Mouse (Mus musculus): ENCODE measurements around the gene Clec3a.

Clec3a gene

DNA sequence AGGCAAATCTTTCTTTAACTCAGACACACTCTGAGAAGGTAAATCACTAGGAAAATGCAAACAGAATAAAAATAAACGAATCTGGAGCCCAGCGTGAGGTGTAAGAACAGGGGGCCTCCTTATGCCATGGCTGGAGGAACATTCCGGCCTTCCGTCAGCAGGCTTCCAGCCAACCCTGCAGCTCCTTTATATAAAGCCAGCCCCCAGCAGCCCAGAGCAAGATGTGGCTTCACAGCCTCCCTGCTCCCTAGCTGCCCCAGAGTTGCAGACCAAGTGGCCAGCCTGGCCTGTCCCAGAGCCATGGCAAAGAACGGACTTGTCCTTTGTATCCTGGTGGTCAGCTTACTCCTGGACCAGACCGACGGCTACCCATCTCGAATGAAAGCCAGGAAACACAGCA lies at the start of gene Clec3a:
TSS of gene Clec3a (plus strand) at position 301 of the 400 bp plus-strand sequence.
- no peak for DNase-seq

DNA sequence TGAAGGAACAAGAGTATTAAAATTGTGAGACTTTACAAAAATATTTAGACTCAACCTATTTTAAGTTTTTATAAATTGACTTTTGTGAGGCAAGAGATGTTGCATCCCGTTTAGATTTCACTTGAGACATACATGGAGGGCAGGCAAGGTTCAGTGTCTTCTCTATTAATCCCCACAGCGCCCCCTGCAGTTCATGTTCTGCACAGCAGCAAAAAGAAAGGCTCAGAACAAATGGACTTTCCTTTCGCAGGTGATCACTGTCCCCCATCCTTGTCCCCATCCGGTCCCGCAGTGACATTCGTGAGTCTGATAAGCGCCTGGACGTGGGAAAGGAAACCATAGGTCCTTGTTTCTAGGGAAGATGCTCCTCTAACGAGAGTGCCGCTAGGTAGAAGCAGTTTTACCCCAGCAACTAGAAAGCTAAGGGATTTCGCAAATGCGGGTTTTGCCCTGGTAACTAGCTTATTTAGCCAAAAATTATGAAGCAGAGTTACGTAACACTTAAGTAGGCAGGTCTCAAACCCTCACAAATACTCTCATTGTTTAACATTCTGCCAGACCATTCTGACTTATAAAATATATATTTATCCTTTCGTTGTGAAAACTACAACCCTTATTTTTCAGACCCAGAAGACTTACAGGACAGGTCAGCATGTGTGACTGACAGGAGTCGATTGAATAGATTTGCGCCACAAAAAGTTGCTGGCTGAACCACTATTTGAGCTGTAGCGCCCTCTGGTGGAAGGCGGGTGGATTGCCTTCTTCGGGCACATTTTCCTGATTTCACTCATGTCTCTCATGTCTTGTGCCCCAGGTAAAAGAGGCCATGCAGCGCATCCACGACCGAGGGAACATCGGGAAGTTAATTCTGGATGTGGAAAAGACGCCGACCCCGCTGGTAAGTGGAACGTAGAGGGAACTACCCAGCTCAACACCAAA lies 48.6 kb upstream of the Clec3a start:
- peak; percentile 82 for DNase-seq

DNA sequence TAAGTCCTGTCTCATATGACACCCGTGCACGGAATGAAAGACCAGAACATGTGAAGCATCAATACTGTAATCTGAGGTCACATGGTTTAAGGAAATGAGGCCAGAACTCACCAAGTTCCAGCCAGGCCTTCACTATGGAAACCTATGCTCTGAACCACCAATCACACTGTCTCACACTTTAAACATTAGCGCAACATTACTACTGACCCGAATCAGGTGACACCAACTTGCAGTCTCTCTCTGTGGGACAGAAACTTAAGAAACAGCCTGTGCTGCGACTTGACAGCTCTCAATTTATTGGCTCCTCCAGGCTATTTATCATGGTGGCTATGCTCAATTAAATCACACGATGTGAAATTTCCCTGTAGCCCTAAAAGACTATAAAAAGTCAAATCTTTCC lies 43.5 kb upstream of the Clec3a start:
- no peak for DNase-seq

DNA sequence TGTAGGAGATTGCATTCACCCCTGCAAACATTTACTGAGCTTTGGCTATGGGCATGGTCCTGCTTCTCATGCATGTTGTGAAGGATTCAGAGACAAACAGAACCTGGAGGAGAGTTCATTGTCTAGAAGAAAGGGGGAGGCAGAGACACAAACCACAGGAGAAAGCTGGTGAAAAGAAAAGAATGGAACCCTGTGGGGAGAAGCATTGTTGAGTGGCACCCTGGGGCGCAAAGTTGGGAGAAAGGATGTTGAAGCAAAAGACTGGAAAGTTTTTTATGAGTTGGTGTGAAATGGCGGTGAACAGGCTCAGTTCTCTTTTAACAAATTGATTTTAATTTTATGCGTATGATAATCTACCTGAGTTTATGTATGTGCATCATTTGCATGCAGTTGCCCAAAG lies 33.7 kb upstream of the Clec3a start:
- no peak for DNase-seq

DNA sequence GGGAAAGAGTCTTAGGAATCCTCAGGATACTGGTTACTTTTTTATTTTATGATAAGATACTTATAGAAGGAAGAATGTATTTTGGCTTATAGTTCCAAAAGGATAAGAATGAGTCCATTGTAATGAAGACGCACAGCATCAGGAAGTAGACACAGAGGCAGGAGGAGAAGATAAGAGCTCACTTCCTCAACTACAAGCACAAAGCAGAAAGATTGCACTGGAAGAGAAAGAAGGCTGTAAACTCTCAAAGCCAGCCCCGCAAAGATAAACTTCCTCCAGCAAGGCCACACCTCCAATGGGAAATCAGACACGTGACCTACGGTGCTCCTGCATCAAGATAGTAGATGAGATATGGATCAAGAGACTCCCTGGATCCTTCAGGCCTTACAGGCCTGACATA lies 30.4 kb upstream of the Clec3a start:
- no peak for DNase-seq

DNA sequence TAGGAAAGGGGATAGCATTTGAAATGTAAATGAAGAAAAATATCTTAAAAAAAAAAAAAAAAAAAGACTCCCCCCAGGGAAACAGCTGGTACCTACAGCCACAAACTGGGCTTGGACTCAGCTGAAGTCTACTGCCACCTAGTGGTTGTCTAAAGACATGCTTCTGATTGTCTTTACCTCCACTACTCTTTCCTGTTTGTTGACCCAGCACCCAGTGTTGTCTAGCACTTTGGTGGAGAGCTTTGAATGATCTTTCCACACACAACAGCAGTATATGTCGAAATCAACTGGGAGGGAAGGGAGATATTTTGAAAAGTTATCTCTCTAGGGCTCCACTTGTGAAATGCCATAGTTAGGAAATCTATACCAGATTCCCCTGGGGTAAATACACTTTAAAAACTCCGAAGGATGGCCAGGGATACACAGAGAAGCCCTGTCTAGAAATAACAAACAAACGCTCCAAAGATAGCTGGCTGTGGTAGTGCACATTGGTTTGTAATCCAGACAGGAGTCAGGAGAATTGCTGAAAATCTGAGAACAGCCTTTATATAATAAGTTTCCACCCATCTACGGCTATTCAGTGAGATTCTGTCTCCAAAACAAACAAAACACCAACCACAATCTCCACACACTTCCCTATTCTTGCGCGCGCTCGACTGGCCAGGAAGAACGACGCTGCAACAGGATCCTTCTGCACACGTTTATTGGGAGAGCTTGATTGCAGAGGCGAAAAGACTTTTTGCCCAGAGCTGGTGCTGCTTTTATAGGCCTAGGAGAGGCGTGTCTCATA lies 27.2 kb upstream of the Clec3a start:
- DNase-seq = no peak

DNA sequence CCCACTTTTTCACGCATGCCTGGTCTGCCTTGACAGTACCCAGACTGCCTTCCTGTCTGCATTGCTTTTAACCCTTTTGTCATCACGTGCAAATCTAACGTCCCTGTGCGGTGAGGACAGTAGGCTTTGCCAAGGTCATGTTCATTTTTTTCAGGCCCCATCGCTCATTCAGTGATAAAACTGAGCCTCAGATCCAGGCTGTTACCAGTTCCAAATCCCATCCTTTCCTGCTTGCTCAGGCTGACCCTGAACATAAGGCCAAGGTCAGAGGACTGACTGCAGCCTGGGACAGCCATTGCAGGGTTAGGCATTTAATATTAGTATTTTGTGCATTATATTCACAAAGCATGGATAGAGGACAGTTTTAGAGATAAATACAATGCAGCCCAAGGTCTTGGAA lies 19.6 kb upstream of the Clec3a start:
- no peak for DNase-seq

DNA sequence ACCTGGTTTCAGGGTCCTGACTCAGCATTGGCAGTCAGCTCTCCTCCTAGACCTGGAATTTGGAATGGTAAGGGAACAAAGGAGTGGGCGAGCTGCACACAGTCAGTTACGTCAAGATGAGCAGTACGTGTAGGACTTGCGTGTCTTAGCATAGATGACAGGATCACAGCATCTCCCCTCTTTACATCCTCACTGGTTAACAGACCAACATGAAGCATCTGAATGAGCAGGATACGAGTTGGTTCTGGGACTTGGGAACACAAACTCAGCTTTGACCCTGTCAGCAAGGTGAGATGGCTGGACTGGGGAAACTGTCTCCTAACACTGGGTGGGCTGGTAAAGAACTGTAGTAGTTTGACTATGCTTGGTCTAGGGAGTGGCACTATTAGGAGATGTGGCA lies 18.6 kb upstream of the Clec3a start:
- DNase-seq = no peak

DNA sequence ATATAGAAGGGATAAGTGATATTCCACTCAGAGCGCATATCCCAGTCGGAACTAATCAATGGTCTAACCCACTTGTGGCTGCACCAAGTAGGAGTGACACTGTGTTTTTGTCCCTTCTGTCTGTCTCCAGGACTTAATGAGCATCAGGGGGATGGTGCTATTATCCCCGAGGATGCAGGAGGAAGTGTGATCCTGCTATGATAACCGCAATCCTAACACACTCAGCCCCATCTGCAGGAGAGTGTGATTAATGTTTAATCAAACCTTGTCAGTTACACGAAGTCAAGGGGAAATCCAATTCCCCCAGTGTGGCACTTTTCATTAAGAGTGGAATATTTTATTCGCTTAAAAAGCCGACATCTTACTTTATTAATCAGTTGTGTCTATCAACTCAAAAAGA lies 16.2 kb upstream of the Clec3a start:
- DNase-seq = no peak

DNA sequence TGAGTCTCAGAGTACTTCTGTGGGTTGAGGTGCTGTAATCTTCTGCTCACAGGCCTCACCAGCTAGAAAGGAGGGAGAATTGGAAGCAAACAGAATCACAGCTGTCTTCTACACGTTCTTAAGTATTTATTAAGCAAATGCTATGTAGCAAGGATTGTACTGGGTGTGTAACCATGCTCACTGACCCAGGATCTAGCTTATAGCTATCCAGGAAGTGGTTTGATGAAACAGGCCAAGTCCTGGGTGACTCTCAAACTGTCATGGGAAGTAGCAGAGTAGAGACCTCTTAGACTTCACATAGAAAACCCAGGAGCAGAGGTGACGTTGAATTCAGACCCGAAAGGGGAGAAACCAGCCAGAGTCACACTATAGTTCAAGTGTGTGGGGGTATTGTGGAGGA lies 6.5 kb upstream of the Clec3a start:
- DNase-seq = no peak

DNA sequence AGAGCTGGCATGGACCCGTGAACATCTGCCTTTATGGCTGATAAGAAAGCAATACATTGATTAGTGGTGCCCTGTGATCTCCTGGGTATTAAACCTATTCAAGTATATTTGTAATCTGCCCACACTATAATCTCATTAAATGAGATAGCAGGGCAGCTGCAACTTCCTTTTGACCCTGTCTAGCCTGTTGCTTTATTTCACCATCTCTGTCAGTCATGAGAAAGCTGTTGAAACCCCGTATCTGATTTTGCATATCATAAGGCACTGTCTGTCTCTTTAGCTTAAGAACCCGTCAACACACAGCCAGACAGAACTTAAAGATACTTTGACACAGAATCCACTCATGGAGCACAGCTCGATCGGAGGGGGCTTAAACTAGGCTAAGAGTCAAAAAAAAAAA lies 600 bp downstream of the Clec3a start:
- no peak for DNase-seq

DNA sequence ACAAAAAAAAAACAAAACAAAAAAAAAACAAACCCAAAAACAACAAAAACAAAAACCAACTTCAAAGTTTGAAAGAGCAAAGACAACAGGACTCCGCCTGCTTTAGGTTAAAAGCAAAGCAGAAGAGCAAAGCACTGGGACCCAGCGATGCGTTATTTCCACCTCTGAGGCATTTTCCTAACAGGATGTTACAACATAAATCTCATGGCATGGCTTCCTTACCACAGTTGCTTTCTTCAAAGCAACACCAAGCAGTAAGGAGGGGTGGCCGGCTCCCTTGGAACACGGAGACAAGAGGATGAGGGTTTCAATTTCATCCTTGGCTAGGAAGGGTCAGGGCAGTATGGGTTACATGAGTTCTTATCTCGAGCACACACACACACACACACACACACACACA lies 1.0 kb downstream of the Clec3a start:
- DNase-seq = no peak

DNA sequence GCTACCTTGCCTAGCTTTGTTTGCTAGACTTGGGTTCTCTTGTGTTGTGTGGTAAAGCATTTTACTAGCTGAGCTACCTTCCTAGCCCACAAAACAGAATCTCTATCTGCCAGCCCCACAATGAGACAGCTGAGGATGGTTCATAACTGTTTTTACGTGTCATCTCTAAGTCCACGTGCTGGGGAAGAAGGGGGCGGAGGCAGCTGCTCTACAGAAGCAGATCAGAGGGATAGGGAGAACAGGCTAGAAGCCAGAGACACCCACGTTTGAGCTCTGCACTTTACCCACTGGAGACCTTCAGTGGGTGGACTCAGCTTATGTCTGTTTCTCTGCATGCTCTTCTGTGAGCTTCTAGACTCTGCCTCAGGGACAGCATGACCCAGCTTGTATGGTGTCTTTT lies 3.7 kb downstream of the Clec3a start:
- no peak for DNase-seq

DNA sequence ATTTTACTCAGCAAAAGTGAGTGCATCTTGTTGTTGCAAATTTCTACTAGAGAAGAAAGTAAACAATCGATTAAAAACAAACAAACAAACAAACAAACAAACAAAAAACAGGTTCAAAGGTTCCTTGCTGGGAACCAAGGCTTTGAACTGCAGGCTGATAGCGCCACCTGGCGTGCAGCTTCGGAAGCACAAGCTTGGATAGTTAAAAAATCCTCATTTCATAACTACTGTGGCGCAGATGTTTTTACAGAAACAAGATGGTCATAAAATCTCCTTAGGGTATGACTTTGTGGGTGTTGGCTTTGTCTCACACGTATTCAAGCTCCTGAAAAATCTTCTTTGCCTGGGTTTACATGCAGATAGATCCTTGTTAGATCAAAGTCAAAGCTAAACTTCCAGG lies 20.4 kb downstream of the Clec3a start:
- no peak for DNase-seq

DNA sequence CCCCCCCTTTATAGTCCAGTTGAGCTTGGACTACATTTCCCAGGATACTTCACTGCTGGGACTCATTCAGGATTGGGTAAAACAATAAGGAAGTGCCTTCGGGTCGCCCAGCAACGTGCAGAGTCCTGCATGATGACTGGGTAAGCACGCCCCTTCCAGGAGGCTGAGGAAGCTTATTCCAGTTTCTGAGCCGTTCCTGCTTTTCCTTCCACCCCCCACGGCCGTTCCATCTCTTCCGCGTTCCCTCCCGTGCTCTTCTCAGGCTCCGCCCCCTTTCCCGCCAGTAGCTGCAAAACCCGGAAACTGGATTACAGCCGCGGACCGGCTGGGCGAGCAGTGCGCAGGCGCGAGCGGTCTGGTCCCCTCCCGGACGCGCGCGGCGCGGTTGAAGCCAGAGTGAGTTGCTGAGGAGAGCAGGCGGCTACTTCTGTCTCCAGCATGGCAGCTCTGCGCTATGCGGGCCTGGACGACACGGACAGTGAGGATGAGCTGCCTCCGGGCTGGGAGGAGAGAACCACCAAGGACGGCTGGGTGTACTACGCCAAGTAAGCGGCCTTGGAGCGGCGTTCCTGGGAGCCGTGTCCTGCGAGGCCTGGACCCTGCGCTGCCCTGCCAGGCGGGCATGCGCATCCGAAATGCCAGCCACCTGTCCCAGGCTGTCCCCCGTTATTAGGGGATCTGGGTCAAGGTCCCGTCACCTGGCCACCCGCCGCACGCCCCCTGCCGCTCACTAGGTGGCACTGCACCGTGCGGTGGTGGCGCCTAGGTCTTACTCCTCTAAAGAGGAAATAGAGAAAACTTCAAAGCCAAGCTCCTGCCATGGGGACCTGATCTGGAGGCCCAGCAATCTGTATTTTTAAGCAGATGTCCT lies 21.7 kb downstream of the Clec3a start, which contains the start of gene Wwox:
TSS of gene Wwox (plus strand) at position 322 of the 871 bp plus-strand sequence.
- peak; percentile 99 for DNase-seq

DNA sequence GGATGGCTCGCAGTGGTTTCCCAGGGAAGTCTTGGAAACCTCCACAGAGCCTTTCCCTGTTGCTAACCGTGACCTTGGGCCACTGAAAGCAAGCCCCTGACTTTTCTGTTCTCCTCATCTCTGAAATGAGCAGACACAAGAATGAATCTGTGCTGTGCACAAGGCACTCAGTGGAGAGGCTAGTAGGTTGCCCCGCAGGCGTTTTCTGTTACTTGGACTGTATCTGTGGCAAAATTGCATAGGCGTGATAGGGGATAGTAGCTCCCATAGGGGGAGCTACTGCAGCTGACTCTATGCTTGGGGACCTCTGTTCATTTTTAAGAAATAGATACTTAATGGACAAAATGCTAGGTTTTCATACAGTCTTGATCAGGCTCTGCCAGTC lies 22.3 kb downstream of the Clec3a start:
- DNase-seq = no peak

DNA sequence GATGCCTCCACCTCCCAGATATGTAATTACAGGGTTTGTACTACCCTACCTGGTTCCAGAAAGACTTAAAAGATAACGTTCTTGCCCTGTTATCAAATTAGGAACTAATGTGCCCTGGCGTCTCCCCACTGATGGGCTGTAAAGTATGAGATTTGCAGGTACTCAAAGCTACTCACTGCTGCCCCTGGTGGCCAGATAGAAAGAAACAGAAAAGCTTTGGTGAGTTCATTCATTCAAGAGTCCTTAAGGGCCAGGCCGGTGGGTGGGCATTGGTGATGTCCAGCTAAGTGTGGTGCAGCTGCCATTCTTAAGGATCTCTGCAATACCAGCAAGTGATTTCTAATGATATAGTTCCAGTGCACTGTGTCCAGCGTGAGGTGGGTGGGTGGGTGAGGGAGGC lies 23.7 kb downstream of the Clec3a start:
- DNase-seq = no peak

DNA sequence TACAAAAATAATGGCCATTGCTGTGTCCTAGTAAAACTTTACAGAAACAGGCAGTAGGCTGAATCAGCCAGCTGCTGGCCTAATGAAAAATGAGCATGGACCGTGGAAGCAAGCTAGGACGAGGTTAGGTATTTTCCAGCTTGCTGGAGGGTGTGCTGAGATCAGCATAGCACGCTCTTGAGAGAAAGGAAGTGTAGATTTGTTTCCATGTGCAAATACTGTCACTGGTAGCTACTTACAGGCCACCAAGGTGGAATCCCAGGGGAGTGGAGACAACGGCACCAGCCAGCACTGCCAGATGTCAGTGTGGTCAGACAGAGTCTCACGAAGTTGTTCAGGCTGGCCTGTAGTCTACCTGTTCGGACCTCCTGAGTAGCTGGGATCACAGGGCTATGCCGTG lies 29.0 kb downstream of the Clec3a start:
- DNase-seq = peak; percentile 4

DNA sequence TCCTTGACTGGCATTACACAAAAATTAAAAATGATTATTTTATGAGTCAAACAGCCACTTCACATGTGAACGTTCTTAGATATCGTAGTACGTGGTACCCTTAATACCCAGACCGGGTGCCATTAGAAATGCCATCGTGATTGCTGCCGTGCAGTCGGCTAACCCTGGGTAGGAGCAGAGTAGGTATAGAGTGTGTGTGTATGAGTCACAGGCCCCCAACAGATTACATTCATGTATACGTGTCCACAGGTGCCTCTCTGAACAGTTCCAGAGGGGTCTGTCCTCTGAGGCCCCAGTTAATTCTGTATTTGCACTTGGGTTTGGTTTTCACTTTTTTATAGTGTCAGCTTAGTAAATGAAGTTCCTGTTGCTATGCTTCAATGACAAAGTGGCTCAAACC lies 34.4 kb downstream of the Clec3a start:
- DNase-seq = no peak

DNA sequence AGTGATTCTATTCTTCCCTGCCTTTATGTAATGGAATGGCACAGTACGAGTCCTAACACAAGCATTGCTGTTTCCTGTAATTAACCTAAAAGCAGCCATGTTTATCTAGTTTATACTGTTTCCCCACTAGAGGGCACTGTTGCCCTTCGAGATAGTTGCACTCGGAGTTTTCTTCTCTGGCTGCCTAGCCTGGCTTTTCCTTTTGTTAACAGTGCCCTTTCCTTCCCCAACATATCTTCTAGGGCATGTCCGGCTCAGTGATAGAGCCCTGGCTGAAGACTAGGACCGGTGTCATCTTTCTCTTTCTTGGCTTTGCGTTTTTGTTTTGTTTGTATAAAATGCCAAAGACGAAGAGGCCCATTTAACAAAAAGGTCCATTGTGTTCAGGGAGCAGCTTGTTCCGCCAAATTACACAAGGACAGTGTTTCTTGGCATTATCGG lies 34.9 kb downstream of the Clec3a start:
- peak; percentile 76 for DNase-seq

DNA sequence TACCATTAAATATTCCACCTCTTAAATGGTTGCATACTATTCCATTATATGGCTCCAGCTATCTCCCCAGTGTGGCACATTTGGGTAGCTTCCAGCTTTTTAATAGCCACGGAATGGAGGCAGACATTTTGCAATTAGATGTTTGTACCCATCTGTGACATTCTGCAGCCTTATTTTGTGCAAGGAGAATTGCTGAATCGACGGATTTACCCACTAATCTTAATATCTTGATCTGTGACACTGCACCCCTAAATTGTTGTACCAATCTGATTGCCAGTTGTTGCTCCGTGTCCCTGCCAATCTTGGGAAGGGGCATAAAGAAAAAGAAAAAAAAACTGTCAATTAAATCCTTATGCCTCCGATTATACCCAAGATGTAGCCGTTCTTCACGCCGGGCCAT lies 37.4 kb downstream of the Clec3a start:
- no peak for DNase-seq

DNA sequence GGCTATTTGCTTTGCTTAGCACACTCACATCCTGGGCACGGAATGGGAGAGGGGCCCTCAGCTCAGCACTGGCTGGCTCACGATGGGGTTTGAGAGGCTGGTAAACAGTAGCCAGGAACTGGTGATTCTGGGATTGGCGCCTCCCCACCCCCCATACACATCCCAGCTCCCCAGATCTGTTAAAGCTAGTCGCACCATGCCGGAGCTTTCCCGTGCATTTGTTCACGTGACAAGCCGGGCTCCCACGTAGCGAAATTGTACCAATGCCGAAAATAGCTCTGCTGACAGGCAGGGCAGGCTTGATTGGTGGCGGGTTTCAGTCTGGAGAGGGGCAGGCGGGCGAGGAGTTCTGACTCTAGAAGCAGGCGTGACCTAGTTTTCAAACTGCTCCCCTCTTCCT lies 38.1 kb downstream of the Clec3a start:
- peak; percentile 48 for DNase-seq

All from cerebellum, adult 11-12 months (tissue).